In genomic region chr2:84660253-84660652, GRCm38 (mm10) we compare ENCODE assay signal across 9 mouse cellular contexts. TPM values are rescaled to one million over a fixed set of nuclear protein-coding genes. Genes with fewer than 3 reads are reported as not detected.
DNase-seq lines count a peak whose midpoint lies in the region; ATAC-seq lines count a peak whose summit lies in the region.
"Had no signal": no experiment of that assay in that cellular context is flagged by ENCODE, and none has a peak within 500 bp of the region (broad histone marks: within the 10 kb centered on the region; RNA-seq: fewer than 3 reads in every experiment).

No protein-coding gene starts in this region.

- ATAC-seq in midbrain, embryonic 15.5 days (replicated peaks) = no peak

- H3K9ac ChIP-seq in midbrain, embryonic 15.5 days = no peak overlapping the region

- no peak overlapping the region for H3K27ac ChIP-seq in midbrain, embryonic 15.5 days

- no peaks in the 10 kb centered on the region for H3K9me3 ChIP-seq in midbrain, embryonic 15.5 days

- H3K4me3 ChIP-seq in midbrain, embryonic 15.5 days = no peak overlapping the region

- no peaks in the 10 kb centered on the region for H3K27me3 ChIP-seq in midbrain, embryonic 15.5 days (replicated peaks)

- DNase-seq in gastrocnemius, adult 18-20 months (ENCODE audit: low spot score) = peak; percentile 53
- DNase-seq in gastrocnemius, adult 8-10 months (ENCODE audit: low spot score in 2 of 2) = no peak
- DNase-seq in 416B (ENCODE audit: low read depth) = peak; percentile 93
- peak; percentile 92 for DNase-seq in R1 (ENCODE audit: low read depth, low spot score)
- DNase-seq in kidney, adult 8-10 months = peak; percentile 65 to 78
- DNase-seq in lung, postnatal 10 days = peak; percentile 88
- DNase-seq in yolk sac, embryonic 10.5 days (ENCODE audit: low spot score) = peak; percentile 76

- 68% methylated on average over 3 of the region's 3 CpGs for WGBS in midbrain, embryonic 15.5 days

- H3K4me1 ChIP-seq in midbrain, embryonic 15.5 days = no peaks in the 10 kb centered on the region

- no peak overlapping the region for H3K4me2 ChIP-seq in midbrain, embryonic 15.5 days

- H3K36me3 ChIP-seq in midbrain, embryonic 15.5 days (replicated peaks) = no peaks in the 10 kb centered on the region

RNA-seq across cellular contexts. Expression of gene Btbd18, which starts 1.4 kb away (rescaled TPM):
- total RNA-seq in gastrocnemius, adult 18-20 months (2021) = not detected
- not detected for total RNA-seq in gastrocnemius, adult 8-10 months (2022)
- 0.14 and 0.19 TPM in 2 replicates for polyA plus RNA-seq in midbrain, embryonic 15.5 days (2015; fragmentation: Nextera tagmentation; extraction: Ambion mirVana)
- polyA plus RNA-seq: large intestine, adult 2 months had no signal

RNA-seq across cellular contexts. Expression of gene Ctnnd1, which starts 9.7 kb away (rescaled TPM):
- total RNA-seq in gastrocnemius, adult 18-20 months (2021) = 10 to 100 TPM; 23.2 to 29.2 TPM
- 10 to 100 TPM; 20.7 to 26.6 (median 21.9) TPM for total RNA-seq in gastrocnemius, adult 8-10 months (2022)
- 31.3 and 34.2 TPM in 2 replicates for polyA plus RNA-seq in midbrain, embryonic 15.5 days (2015; fragmentation: Nextera tagmentation; extraction: Ambion mirVana)

RNA-seq across cellular contexts. Expression of gene Selenoh, which starts 10.3 kb away (rescaled TPM):
- total RNA-seq in gastrocnemius, adult 18-20 months (2021) = 10 to 100 TPM; 12.0 to 14.4 TPM
- total RNA-seq in gastrocnemius, adult 8-10 months (2022) = 10 to 100 TPM; 13.4 to 19.9 (median 16.4) TPM
- 168 and 174 TPM in 2 replicates for polyA plus RNA-seq in midbrain, embryonic 15.5 days (2015; fragmentation: Nextera tagmentation; extraction: Ambion mirVana)

RNA-seq across cellular contexts. Expression of gene Gm28635, which starts 17.6 kb away (rescaled TPM):
- 1 to 10 TPM in 1 of 2 experiments, under 1 TPM in 1; 0.59 to 2.2 TPM for total RNA-seq in gastrocnemius, adult 18-20 months (2021)
- 1 to 10 TPM in 1 of 4 experiments, not detected in 3; 1.4 TPM for total RNA-seq in gastrocnemius, adult 8-10 months (2022)
- not detected in 2 replicates for polyA plus RNA-seq in midbrain, embryonic 15.5 days (2015; fragmentation: Nextera tagmentation; extraction: Ambion mirVana)
- polyA plus RNA-seq: large intestine, adult 2 months had no signal

RNA-seq across cellular contexts. Expression of gene Med19, which starts 17.9 kb away (rescaled TPM):
- 1 to 10 TPM; 7.7 to 8.5 TPM for total RNA-seq in gastrocnemius, adult 18-20 months (2021)
- total RNA-seq in gastrocnemius, adult 8-10 months (2022) = 1 to 10 TPM; 6.0 to 8.0 (median 6.9) TPM
- polyA plus RNA-seq in midbrain, embryonic 15.5 days (2015; fragmentation: Nextera tagmentation; extraction: Ambion mirVana) = 49.5 and 50.1 TPM in 2 replicates

Comparison
In these comparisons a context has a peak if more than half of its experiments do, and no peak if none do; other contexts are left out.
1. DNase-seq: peak in gastrocnemius, adult 18-20 months (single experiment), 416B (single experiment), R1 (single experiment), kidney, adult 8-10 months (2 of 2), lung, postnatal 10 days (single experiment) and yolk sac, embryonic 10.5 days (single experiment); none in gastrocnemius, adult 8-10 months (0 of 2).